Mouse (Mus musculus): ENCODE results near the gene Gon4l. TPM values are rescaled to one million over a fixed set of nuclear protein-coding genes. Genes with fewer than 3 reads are reported as not detected.

Gon4l gene
- total RNA-seq, 2 experiments from 2014 or later = 46.2 to 46.4 TPM

Other genes starting within 250 kb of the Gon4l start
- 100 to 1,000 TPM; 250 to 265 TPM for gene Arhgef2, start 229.3 kb upstream of the Gon4l start, total RNA-seq (2021)
- gene Rxfp4, start 182.1 kb upstream of the Gon4l start, total RNA-seq (2021) = not detected
- 10 to 100 TPM; 49.1 to 61.1 TPM for gene Khdc4, start 149.4 kb upstream of the Gon4l start, total RNA-seq (2021)
- 10 to 100 TPM; 44.4 to 50.3 TPM for gene Rit1, start 118.4 kb upstream of the Gon4l start, total RNA-seq (2021)
- gene Syt11, start 60.1 kb upstream of the Gon4l start, total RNA-seq (2021) = 100 to 1,000 TPM; 483 to 524 TPM
- 10 to 100 TPM; 22.0 to 22.1 TPM for gene Msto1, start 78.8 kb downstream of the Gon4l start, total RNA-seq (2021)
- 10 to 100 TPM; 83.5 to 90.8 TPM for gene Ash1l, start 115.4 kb downstream of the Gon4l start, total RNA-seq (2021)
- 100 to 1,000 TPM; 112 to 118 TPM for gene Dap3, start 116.0 kb downstream of the Gon4l start, total RNA-seq (2021)

Measured in layer of hippocampus, postnatal 36 days (tissue).